Mouse (Mus musculus): ENCODE measurements at regions not wholly inside any gene's neighbourhood (a gene's known extent, or its start where the extent isn't known, plus 50 kb on each side); places are given as distances from the start of the nearest gene placed in this dataset.

- DNase-seq, result no peak
Measured at GRCm38 (mm10) chr11:17743821-17744220, 209.9 kb downstream of the Etaa1 start.

GRCm38 (mm10) chr11:17750345-17750744, 203.3 kb downstream of the Etaa1 start:
- no peak for DNase-seq

GRCm38 (mm10) chr11:17759224-17759623, 194.5 kb downstream of the Etaa1 start:
- DNase-seq, result no peak

- no peak for DNase-seq
Measured at GRCm38 (mm10) chr11:17763411-17763810, 190.3 kb downstream of the Etaa1 start.

- DNase-seq, result no peak
Measured at GRCm38 (mm10) chr11:17764146-17764545, 189.5 kb downstream of the Etaa1 start.

GRCm38 (mm10) chr11:17768345-17768759, 185.3 kb downstream of the Etaa1 start:
- peak; percentile 56 to 70 for DNase-seq

GRCm38 (mm10) chr11:17768837-17769466, 184.7 kb downstream of the Etaa1 start:
- no peak for DNase-seq

GRCm38 (mm10) chr11:17797632-17798031, 156.0 kb downstream of the Etaa1 start:
- no peak for DNase-seq

- no peak for DNase-seq
Measured at GRCm38 (mm10) chr11:17807851-17808250, 145.8 kb downstream of the Etaa1 start.

- no peak for DNase-seq
Measured at GRCm38 (mm10) chr11:17811829-17812559, 141.7 kb downstream of the Etaa1 start.

GRCm38 (mm10) chr11:17842642-17843041, 111.0 kb downstream of the Etaa1 start:
- no peak for DNase-seq

GRCm38 (mm10) chr11:17852405-17852804, 101.3 kb downstream of the Etaa1 start:
- DNase-seq, result peak in 1 of 2 experiments; percentile 24

GRCm38 (mm10) chr11:17853246-17853804, 100.3 kb downstream of the Etaa1 start:
- no peak for DNase-seq

- DNase-seq, result no peak
Measured at GRCm38 (mm10) chr11:17853832-17854231, 99.8 kb downstream of the Etaa1 start.

GRCm38 (mm10) chr11:17859364-17860131, 94.1 kb downstream of the Etaa1 start:
- DNase-seq, result peak; percentile 9 to 13

GRCm38 (mm10) chr11:17864833-17865397, 88.8 kb downstream of the Etaa1 start:
- DNase-seq, result no peak

- DNase-seq, result no peak
Measured at GRCm38 (mm10) chr11:17870690-17871089, 83.0 kb downstream of the Etaa1 start.

GRCm38 (mm10) chr11:17871920-17872319, 81.8 kb downstream of the Etaa1 start:
- no peak for DNase-seq

- no peak for DNase-seq
Measured at GRCm38 (mm10) chr11:17883276-17883675, 70.4 kb downstream of the Etaa1 start.

Data from heart, adult 18-20 months (tissue).